Mouse (Mus musculus): Measurements from ENCODE around the gene Tubb4b.

DNA sequence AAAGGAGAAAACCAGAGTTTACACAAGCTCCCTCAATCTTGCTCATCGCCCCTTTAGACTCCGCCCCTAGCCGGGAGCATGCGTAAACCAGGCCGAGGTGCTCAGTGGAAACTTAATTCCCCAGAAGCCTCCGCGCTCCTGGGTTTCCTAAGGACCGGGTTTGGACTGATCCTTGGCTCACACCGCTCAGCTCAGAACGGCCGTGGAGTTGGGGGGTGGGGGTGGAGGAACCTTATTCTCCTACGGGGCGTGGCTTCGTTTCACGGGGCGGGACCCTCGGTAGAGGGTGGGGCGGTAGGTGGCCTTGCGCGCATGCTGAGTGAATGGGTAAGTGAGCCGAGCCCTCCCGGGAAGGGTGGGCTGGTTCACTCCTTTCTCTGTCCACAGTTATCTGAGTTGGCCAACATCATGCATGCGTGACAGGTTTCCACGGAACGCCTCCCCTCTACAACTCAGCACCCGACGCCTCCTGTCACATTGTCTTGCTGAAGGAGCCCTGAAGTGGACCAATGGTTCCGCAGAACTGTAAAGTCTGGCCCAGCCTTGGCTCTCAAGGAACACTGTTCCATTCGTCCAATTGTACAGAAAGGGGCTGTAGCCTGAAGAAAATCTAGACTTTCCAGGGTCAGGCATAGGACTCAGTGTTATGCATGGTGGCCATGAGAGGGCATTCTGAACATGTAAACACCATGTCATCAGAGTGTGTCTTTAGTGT, 16.4 kb upstream of the Tubb4b start:
- TF ChIP-seq CTCF (IDR thresholded peaks at IDR 0.05; ENCODE audit: low read depth) (no peak), EP300 (IDR thresholded peaks at IDR 0.05; ENCODE audit: low read depth) (no peak)
